Mouse (Mus musculus) skeletal muscle tissue, postnatal 0 days (tissue): Measurements from ENCODE around the gene Mllt11. TPM values are rescaled to one million over a fixed set of nuclear protein-coding genes. Genes with fewer than 3 reads are reported as not detected.

Experiments
- polyA plus RNA-seq: library from polyadenylated mRNA; unstranded; fragments of >200 nt; fragmentation: Nextera tagmentation; extraction: Ambion mirVana; gene quantifications from 2 replicates; pipeline ENCODE4 v1.2.1, GENCODE M21; 2015

Gene Mllt11
- 19.1 and 23.1 TPM in 2 replicates for polyA plus RNA-seq

DNA sequence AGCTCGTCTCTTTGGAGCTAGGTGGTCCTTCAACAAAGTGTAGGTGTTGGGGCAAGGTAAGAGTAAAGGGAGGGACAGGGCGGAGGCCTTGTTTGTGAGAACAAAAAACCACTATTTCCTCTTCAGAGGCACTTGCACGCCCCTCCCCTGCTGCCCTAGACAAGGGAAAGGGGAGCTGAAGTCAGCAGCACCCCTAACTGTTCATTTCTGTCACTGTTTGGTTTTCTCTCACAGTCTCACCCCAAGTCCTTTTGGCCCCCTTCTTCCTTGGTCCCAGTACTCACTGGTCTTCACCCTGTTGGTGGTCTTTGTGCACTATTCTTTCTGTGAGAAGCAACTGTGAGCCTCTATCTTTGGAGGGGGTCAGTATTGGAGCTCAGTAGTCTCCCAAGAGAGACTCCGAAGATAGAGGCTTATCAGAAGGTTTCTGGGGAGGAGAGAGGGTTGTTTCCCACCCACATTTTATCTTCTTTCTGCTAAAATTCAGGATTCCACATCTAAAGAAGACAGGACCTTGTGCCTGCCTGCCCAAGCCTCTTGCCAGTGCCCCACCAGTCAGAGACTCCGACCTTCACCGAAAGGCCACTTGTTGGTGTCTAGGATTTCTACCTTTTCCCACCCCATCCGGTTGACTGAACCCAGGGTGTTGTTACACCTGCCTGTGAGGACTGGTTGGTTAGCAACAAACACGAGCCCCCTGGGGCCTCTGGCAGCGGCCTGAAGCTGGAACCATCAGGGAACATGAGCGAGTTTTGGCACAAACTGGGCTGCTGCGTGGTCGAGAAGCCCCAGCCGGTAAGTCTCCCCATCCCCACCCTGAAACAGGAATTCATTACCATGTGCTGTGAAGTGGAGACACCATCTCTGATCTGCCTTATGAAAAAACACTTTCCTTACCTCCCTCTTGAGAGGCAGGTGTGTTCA lies at the start of gene Mllt11:
Mllt11 (minus strand) TSS at position 874 of the 924 bp plus-strand sequence.

DNA sequence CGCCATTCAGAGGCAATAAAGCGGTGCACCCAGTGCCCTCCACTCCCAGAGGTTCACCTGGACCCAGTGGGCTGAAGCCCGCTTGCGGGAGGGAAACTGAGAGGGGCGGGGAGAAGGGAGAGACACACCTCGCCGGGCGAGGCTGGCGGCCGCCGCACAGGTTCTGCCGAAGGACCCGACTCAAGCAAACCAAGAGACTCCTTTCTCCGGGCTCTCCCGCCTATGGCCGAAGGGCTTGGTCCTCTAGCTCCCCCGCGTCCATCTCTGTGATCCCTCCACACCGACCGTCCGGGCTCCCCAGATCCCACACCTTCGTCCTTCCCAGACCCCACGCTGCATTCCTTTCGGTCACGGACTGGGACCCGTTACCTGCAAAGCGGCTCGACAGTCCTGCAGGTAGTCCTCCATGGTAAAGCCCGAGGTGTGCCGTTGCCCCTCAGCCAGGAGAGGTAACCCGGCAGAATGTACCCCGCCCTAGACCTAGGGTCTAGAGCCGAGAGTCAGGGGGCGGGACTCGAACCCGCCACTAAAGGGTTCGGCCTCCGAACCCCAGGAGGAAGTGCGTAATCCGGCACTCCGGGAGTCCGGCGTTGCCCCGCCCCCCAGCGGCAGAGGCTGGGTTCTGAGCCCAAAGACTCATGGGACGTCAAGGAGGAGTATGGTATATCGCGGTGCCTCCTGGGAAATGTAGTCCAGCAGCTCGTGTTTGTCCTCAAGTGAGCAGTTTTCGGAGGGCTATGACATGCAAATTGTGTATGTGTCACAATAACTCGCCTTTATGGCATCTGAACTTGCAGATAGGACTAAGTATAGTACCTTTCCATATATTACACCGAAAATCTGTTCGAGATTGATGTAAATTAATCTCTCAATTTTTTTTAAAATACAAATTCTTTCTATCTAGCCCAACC lies 49.5 kb upstream of the Mllt11 start, which contains the start of the genes Mindy1 and Prune1:
Mindy1 (plus strand) TSS at position 130 of the 911 bp plus-strand sequence.
Prune1 (minus strand) TSS at position 861 of the 911 bp plus-strand sequence.

DNA sequence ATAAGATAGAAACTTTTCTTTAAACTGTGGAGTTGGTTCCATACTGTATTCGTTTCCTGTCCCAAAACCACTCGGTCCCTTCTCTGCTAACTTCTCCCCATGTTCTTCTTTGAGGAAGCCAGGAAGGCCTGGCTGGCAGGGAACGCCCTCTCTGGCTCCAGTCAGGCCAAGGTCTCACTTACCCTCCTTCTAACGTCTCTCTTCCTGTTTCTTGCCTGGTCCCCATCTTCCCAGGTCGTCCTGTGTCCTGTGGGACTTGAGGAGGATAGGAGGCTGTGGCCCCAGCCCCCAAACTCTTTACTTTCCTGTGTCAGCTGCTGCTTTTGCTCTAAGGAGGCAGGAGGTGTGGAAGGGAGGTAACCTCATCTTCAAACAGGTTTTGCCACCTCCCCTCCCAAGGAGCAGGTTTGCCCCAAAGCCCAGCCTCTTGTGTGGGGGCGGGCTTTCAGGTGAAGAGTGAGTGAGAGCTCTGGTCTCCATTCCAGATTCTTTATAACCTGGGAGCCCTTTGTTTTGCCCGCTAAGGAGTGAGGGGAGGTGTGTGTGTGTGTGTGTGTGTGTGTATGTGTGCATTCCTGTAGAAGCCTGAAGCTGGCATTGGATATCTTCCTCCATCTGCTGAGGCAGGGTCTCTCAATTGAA lies 18.9 kb upstream of the Mllt11 start, which contains the start of gene Bnipl:
Bnipl (minus strand) TSS at position 411 of the 642 bp plus-strand sequence.

DNA sequence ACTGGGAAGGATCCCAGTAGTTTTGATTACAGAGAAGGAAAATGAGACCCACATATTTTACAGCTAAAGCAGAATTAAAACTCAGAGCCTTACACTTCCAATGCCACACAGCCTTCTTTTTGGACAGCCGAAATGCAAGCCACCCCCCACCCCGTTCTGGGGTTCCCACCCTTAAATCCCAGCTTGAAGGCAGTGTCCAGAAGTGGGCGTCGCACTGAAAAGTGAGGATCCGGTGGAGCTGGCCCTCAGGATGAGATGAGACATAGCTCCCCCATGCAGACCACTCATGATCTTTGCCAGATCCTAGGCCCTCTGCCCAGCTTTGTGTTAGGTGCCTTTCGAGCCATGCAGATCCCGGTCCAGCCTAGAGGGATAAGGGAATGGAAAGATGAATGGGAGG lies 9.5 kb upstream of the Mllt11 start, which contains the start of gene Gm128:
Gm128 (minus strand) TSS at position 101 of the 400 bp plus-strand sequence.

DNA sequence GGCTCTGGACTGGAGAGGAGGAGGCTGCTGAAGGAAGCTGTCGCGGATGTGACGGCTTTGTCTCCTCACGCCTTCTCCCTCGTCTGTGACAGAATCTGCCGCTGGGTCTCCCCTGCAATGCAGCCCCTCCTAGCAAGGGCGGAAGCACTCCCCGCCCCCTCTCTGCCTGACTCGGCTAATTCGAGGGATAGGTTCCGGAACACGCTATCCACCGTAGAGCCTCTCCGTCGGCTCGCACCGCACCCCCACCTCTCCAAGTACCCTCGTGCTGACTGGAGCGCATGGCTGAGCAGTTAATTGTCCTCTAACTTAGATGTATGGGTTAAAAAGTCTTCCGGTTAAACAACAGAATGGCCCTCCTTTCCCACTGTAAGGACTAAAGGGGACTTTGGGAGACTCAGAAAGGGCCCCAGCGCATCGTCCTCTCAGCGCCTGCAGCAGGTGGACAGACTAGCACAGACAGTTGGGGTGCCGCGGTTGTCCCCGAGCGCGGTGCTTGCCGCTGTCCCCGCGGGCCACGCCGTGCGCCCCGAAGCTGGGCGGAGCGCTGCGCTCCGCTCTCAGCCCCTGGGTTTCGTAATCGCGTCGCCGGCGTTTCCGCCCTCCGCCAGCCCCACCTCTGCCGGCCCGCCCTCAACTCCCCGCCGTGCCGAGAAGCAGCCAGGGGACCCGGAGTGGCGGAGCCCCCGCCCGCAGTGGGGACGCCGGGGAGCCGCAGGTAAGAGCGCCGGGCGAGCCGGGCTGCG lies 3.6 kb downstream of the Mllt11 start, which contains the start of gene Cdc42se1:
Cdc42se1 (plus strand) TSS at position 585 of the 746 bp plus-strand sequence.

DNA sequence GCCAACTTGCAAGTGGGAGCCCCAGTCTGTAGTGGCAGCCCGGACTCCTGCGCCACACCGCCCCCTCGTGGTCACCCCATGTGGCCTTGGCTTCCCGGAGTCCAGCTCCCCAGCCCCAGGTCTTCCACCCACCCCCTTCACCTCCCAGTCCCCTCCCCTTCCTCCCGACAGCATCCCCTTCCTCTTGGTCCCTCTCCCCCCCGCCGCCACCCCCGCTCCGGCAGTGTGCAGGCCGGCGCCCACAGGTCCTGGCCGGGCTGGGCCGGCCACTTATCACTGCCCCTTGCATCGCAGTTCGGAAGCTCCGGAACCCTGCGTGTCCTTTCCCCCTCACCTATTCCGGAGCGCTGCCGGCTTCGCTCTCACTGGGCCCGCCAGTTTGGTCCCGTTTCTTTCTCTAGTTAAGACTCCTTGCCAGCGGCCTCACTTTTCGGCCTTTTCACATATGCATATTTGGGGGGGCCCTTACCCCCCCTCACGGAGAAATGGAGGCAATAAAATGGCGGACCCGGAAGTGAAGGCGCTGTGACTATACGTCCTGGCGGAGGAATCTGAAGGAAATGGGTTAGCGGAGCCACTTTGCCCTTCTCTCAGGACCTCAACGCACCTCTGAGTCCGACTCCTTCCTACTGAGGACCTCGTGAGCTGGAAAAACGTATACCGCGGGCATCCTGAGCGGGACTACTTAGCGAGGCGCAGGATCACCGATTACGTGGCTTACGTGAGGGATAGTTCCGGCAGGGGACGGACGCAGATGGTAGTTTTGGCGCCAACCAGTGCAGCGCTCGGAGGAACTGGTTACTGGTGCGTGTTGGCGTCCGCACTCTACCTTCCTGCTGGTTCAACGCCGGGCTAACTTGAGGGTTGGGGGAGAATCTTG lies 14.5 kb downstream of the Mllt11 start, which contains the start of gene Gabpb2:
Gabpb2 (minus strand) TSS at position 662 of the 880 bp plus-strand sequence.

Other genes with a start within 250 kb of the Mllt11 start
- gene Zfp687, start 216.7 kb downstream of the Mllt11 start, polyA plus RNA-seq, result 8.7 and 8.9 TPM in 2 replicates
- 239 and 251 TPM in 2 replicates for gene Psmd4, start 189.6 kb downstream of the Mllt11 start, polyA plus RNA-seq
- gene Pip5k1a, start 125.2 kb downstream of the Mllt11 start, polyA plus RNA-seq, result 11.1 and 11.3 TPM in 2 replicates
- gene Vps72, start 121.1 kb downstream of the Mllt11 start, polyA plus RNA-seq, result 70.5 and 72.7 TPM in 2 replicates
- 226 and 267 TPM in 2 replicates for gene Tmod4, start 107.7 kb downstream of the Mllt11 start, polyA plus RNA-seq
- 61.6 and 62.7 TPM in 2 replicates for gene Scnm1, start 98.2 kb downstream of the Mllt11 start, polyA plus RNA-seq
- gene Lysmd1, start 98.1 kb downstream of the Mllt11 start, polyA plus RNA-seq, result 11.3 and 11.4 TPM in 2 replicates
- 6.2 and 9.2 TPM in 2 replicates for gene Tnfaip8l2, start 89.8 kb downstream of the Mllt11 start, polyA plus RNA-seq
- gene Sema6c, start 71.7 kb downstream of the Mllt11 start, polyA plus RNA-seq, result 13.3 and 17.6 TPM in 2 replicates
- 3.7 and 4.0 TPM in 2 replicates for gene Gabpb2, start 14.3 kb downstream of the Mllt11 start, polyA plus RNA-seq
- 42.7 and 52.8 TPM in 2 replicates for gene Cdc42se1, start 3.4 kb downstream of the Mllt11 start, polyA plus RNA-seq
- gene Gm128, start 9.4 kb upstream of the Mllt11 start, polyA plus RNA-seq, result 0.13 and 0.23 TPM in 2 replicates
- gene Bnipl, start 19.0 kb upstream of the Mllt11 start, polyA plus RNA-seq, result 0.68 TPM in 1 of 2 replicates, not detected in the other
- gene Mindy1, start 49.2 kb upstream of the Mllt11 start, polyA plus RNA-seq, result 29.2 and 32.7 TPM in 2 replicates
- gene Prune1, start 49.9 kb upstream of the Mllt11 start, polyA plus RNA-seq, result 68.2 and 79.3 TPM in 2 replicates
- 0.45 and 1.9 TPM in 2 replicates for gene Anxa9, start 75.0 kb upstream of the Mllt11 start, polyA plus RNA-seq
- 62.6 and 73.1 TPM in 2 replicates for gene Cers2, start 82.6 kb upstream of the Mllt11 start, polyA plus RNA-seq
- 9.6 and 10.0 TPM in 2 replicates for gene Setdb1, start 125.0 kb upstream of the Mllt11 start, polyA plus RNA-seq
- not detected in 2 replicates for gene 4930558C23Rik, start 170.7 kb upstream of the Mllt11 start, polyA plus RNA-seq
- 19.9 and 21.1 TPM in 2 replicates for gene Arnt, start 202.2 kb upstream of the Mllt11 start, polyA plus RNA-seq